Mouse (Mus musculus) bone marrow, adult 2 months (tissue): Measurements from ENCODE around the gene Gsta4. TPM values are rescaled to one million over a fixed set of nuclear protein-coding genes. Genes with fewer than 3 reads are reported as not detected.
"Not testable (repeated sequence)": the region's sequence is repeated elsewhere in the genome, so short reads cannot be mapped to it uniquely, and the experiment has no call there.

Experiments used
- H3K27ac ChIP-seq: fragments of 200-500 bp; 2 replicates; pipeline ENCODE4 v1.5.1; 2012; ENCODE audit warnings: low read depth, mild to moderate bottlenecking, control low read depth, inconsistent platforms, low read length; ENCODE audit not compliant: control insufficient read depth, poor library complexity, insufficient read depth
- H3K4me1 ChIP-seq: fragments of 200-500 bp; 2 replicates; pipeline ENCODE4 v1.6.1; 2011; ENCODE audit warnings: low read length; ENCODE audit not compliant: control insufficient read depth, insufficient read depth
- H3K4me3 ChIP-seq: fragments of 200-500 bp; replicated peaks from 2 replicates; pipeline ENCODE3; 2011; ENCODE audit warnings: mild to moderate bottlenecking, low read depth, low read length, control low read depth; ENCODE audit not compliant: control insufficient read depth
- WGBS: fragments of 180-500 bp; shearing (Covaris S2); methylation state at CpG from one replicate; pipeline ENCODE4 v1.1.7; 2018; 5-methylcytosine and 5-hydroxymethylcytosine counted together
- polyA plus RNA-seq: library from polyadenylated mRNA; stranded (reverse); fragments of >200 nt; gene quantifications from 2 replicates; pipeline ENCODE4 v1.2.4, GENCODE M21; 2011; ENCODE audit warnings: low replicate concordance; ENCODE audit not compliant: missing spikeins, insufficient read depth, insufficient read length

Gsta4 gene
- polyA plus RNA-seq, 1 experiment, result 60.9 TPM

DNA sequence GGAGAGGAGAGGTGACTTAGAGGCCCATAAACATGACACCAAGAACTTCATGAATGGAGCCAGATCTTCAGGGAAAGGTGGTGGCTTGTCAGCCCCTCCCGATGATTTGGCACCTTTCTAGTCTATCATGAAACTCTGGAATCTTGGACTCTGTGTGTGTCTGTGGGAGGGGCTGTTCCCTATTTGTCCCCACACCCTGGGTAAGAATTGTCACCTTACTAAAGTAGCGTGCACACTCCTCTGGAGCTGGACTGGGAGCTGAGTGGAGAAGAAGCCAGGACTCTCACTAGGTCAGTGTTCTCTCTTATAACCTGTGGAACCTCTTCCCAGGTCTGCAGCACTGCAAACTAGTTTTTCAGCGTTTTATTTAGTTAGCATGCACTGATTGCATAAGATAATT is 74.3 kb downstream of the Gsta4 start, which contains the start of gene Gm3776:
TSS of gene Gm3776 (plus strand) at position 216 of the 400 bp plus-strand sequence.
- not testable (repeated sequence) for H3K4me1 ChIP-seq, H3K4me3 ChIP-seq, H3K27ac ChIP-seq
- WGBS, result 71% methylated on average over 2 of the region's 3 CpGs

Other genes with a start within 250 kb of the Gsta4 start
- gene Gcm1, start 130.8 kb upstream of the Gsta4 start, polyA plus RNA-seq, result not detected in 2 replicates
- 66.8 and 99.1 TPM in 2 replicates for gene Fbxo9, start 73.7 kb upstream of the Gsta4 start, polyA plus RNA-seq
- 4.4 and 6.5 TPM in 2 replicates for gene Ick, start 73.6 kb upstream of the Gsta4 start, polyA plus RNA-seq
- not detected in 2 replicates for gene Gsta1, start 47.9 kb downstream of the Gsta4 start, polyA plus RNA-seq
- not detected in 2 replicates for gene Gm3776, start 74.4 kb downstream of the Gsta4 start, polyA plus RNA-seq
- gene Gm10639, start 107.1 kb downstream of the Gsta4 start, polyA plus RNA-seq, result not detected in 2 replicates
- gene Omt2a, start 132.0 kb downstream of the Gsta4 start, polyA plus RNA-seq, result not detected in 2 replicates
- gene Omt2b, start 144.8 kb downstream of the Gsta4 start, polyA plus RNA-seq, result not detected in 2 replicates
- 4.3 TPM in 1 of 2 replicates, not detected in the other for gene Gsta2, start 173.0 kb downstream of the Gsta4 start, polyA plus RNA-seq
- gene Dppa5a, start 185.4 kb downstream of the Gsta4 start, polyA plus RNA-seq, result 921 TPM in 1 of 2 replicates, not detected in the other
- 6.3 TPM in 1 of 2 replicates, not detected in the other for gene Ooep, start 196.0 kb downstream of the Gsta4 start, polyA plus RNA-seq
- not detected in 2 replicates for gene Ddx43, start 213.0 kb downstream of the Gsta4 start, polyA plus RNA-seq